Mouse (Mus musculus) layer of hippocampus, adult 8-10 months (tissue): ENCODE measurements around the gene Rnasek. TPM values are rescaled to one million over a fixed set of nuclear protein-coding genes. Genes with fewer than 3 reads are reported as not detected.

ENCODE experiments used
- microRNA-seq, 2 experiments: library from miRNA; unstranded; fragments of <30 nt; microRNA quantifications; one replicate each; pipeline ENCODE4 v1.2.0; 2022
- total RNA-seq, 4 experiments: library from RNA; stranded (reverse); gene quantifications; 2 replicates each; pipeline ENCODE4 v1.2.4; 2022

The Rnasek gene
- total RNA-seq, 4 experiments from 2014 or later: 203 to 263 (median 244) TPM

Small RNA genes within 50 kb of the gene (microRNA-seq; reads per million reads assigned to microRNA genes)
- gene Mir195a (781 to 8,987 reads per million in 2 experiments), gene Mir497 (0 reads per million in 2 experiments), gene Mir497b (0 reads per million in 2 experiments)

Other genes with a start within 250 kb of the Rnasek start
- 100 to 1,000 TPM; 232 to 255 (median 246) TPM for gene Gabarap, start 248.7 kb downstream of the Rnasek start, total RNA-seq
- gene Phf23, start 244.1 kb downstream of the Rnasek start, total RNA-seq: 10 to 100 TPM; 45.2 to 59.7 (median 49.7) TPM
- gene Dvl2, start 239.2 kb downstream of the Rnasek start, total RNA-seq: 10 to 100 TPM; 35.4 to 54.0 (median 41.6) TPM
- gene Acadvl, start 224.4 kb downstream of the Rnasek start, total RNA-seq: 10 to 100 TPM; 60.3 to 69.1 (median 64.8) TPM
- 100 to 1,000 TPM; 730 to 858 (median 789) TPM for gene Dlg4, start 222.9 kb downstream of the Rnasek start, total RNA-seq
- 1 to 10 TPM in 1 of 4 experiments, under 1 TPM in 3; 0.79 to 3.0 (median 0.90) TPM for gene Asgr1, start 185.8 kb downstream of the Rnasek start, total RNA-seq
- gene Asgr2, start 147.2 kb downstream of the Rnasek start, total RNA-seq: under 1 TPM in 1 of 4 experiments, not detected in 3; 0.32 TPM
- gene Mgl2, start 109.5 kb downstream of the Rnasek start, total RNA-seq: 1 to 10 TPM in 1 of 4 experiments, under 1 TPM in 2, not detected in 1; 0.45 to 1.9 (median 0.52) TPM
- 1 to 10 TPM; 1.1 to 1.8 (median 1.4) TPM for gene Clec10a, start 83.6 kb downstream of the Rnasek start, total RNA-seq
- 10 to 100 TPM; 35.6 to 44.8 (median 42.1) TPM for gene Slc16a11, start 27.1 kb downstream of the Rnasek start, total RNA-seq
- 1 to 10 TPM; 6.5 to 9.5 (median 7.4) TPM for gene Slc16a13, start 18.8 kb downstream of the Rnasek start, total RNA-seq
- 1 to 10 TPM in 1 of 4 experiments, under 1 TPM in 3; 0.91 to 1.9 (median 0.95) TPM for gene Bcl6b, start 10.0 kb downstream of the Rnasek start, total RNA-seq
- gene 0610010K14Rik, start 1.9 kb downstream of the Rnasek start, total RNA-seq: 10 to 100 TPM; 39.3 to 45.7 (median 42.6) TPM
- 1 to 10 TPM; 2.5 to 8.6 (median 3.5) TPM for gene Gm21988, start within 50 bp of the Rnasek start, total RNA-seq
- under 1 TPM; 0.17 to 0.41 (median 0.37) TPM for gene Alox12, start 15.5 kb upstream of the Rnasek start, total RNA-seq
- gene Alox12e, start 82.8 kb upstream of the Rnasek start, total RNA-seq: under 1 TPM in 3 of 4 experiments, not detected in 1; 0.18 to 0.38 (median 0.18) TPM
- gene Alox15, start 112.2 kb upstream of the Rnasek start, total RNA-seq: under 1 TPM in 2 of 4 experiments, not detected in 2; 0.45 to 0.61 TPM
- gene Pelp1, start 170.2 kb upstream of the Rnasek start, total RNA-seq: 10 to 100 TPM; 32.8 to 35.6 (median 33.8) TPM
- 100 to 1,000 TPM in 2 of 4 experiments, 10 to 100 TPM in 2; 97.4 to 116 (median 101) TPM for gene Arrb2, start 192.8 kb upstream of the Rnasek start, total RNA-seq
- 10 to 100 TPM; 10.6 to 16.9 (median 15.2) TPM for gene Med11, start 212.1 kb upstream of the Rnasek start, total RNA-seq
- gene Zmynd15, start 219.6 kb upstream of the Rnasek start, total RNA-seq: 1 to 10 TPM in 2 of 4 experiments, under 1 TPM in 2; 0.45 to 2.0 (median 1.1) TPM
- 1 to 10 TPM; 1.4 to 6.7 (median 3.5) TPM for gene Cxcl16, start 220.1 kb upstream of the Rnasek start, total RNA-seq